Mouse (Mus musculus): ENCODE results near the gene Mcpt2. TPM values are rescaled to one million over a fixed set of nuclear protein-coding genes. Genes with fewer than 3 reads are reported as not detected.

The Mcpt2 gene
- polyA plus RNA-seq, 1 experiment from 2014 or later, result not detected

DNA sequence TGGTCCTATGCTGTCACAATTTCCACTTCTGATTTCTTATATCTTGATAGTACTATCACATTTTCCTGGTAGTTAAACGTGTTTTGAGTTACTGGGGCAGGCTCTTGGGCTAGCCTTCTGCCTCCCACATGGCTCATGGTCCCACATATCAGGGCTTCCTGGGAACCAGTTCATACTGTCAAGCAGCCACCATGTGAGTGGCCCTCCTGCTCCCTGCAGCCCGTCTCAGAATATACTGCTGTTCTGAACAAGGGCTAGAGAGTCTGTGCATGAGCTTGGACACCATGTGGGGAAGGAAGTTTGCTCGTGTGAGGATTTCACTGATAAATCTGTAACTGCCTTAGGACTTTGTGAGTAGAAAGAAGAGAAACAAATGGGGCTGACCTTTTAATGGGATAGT, 44.9 kb downstream of the Mcpt2 start:
- Histone ChIP-seq H3K9me3 (no peaks in the 10 kb centered on the region), H3K4me1 (replicated peaks) (no peaks in the 10 kb centered on the region), H3K27me3 (no peaks in the 10 kb centered on the region), H3K4me2 (no peak overlapping the region), H3K36me3 (no peaks in the 10 kb centered on the region), H3K27ac (replicated peaks) (no peak overlapping the region), H3K4me3 (no peak overlapping the region), H3K9ac (no peak overlapping the region)
- whole genome bisulfite sequencing, result 80% methylated on average over 3 of the region's 3 CpGs
- no peak for ATAC-seq (ENCODE audit: low FRiP score, low read depth)

- WGBS, result 81% methylated on average over 2 of the region's 2 CpGs
- Histone ChIP-seq H3K36me3 (no peaks in the 10 kb centered on the region), H3K4me1 (replicated peaks) (no peaks in the 10 kb centered on the region), H3K27ac (replicated peaks) (no peak overlapping the region), H3K9me3 (no peaks in the 10 kb centered on the region), H3K9ac (no peak overlapping the region), H3K4me2 (no peak overlapping the region), H3K27me3 (no peaks in the 10 kb centered on the region), H3K4me3 (no peak overlapping the region)
- no peak for ATAC-seq (ENCODE audit: low FRiP score, low read depth)
Observed at GRCm38 (mm10) chr14:56093353-56093752, 51.5 kb downstream of the Mcpt2 start.

Small RNA genes lying within 50 kb of the gene (microRNA-seq; reads per million reads assigned to microRNA genes)
- not detected for gene Mir6949

Other genes with a start within 250 kb of the Mcpt2 start
- 10.3 and 10.9 TPM in 2 replicates for gene Nfatc4, start 218.9 kb upstream of the Mcpt2 start, polyA plus RNA-seq (2015; fragmentation: Nextera tagmentation; extraction: Ambion mirVana)
- 11.2 and 11.8 TPM in 2 replicates for gene Nynrin, start 188.0 kb upstream of the Mcpt2 start, polyA plus RNA-seq (2015; fragmentation: Nextera tagmentation; extraction: Ambion mirVana)
- 0.51 and 0.52 TPM in 2 replicates for gene Cbln3, start 157.6 kb upstream of the Mcpt2 start, polyA plus RNA-seq (2015; fragmentation: Nextera tagmentation; extraction: Ambion mirVana)
- 10.7 and 10.9 TPM in 2 replicates for gene Khnyn, start 157.1 kb upstream of the Mcpt2 start, polyA plus RNA-seq (2015; fragmentation: Nextera tagmentation; extraction: Ambion mirVana)
- gene Sdr39u1, start 141.7 kb upstream of the Mcpt2 start, polyA plus RNA-seq (2015; fragmentation: Nextera tagmentation; extraction: Ambion mirVana), result 148 and 159 TPM in 2 replicates
- gene Cma1, start 97.4 kb upstream of the Mcpt2 start, polyA plus RNA-seq (2015; fragmentation: Nextera tagmentation; extraction: Ambion mirVana), result 0.18 and 0.55 TPM in 2 replicates
- not detected in 2 replicates for gene Cma2, start 91.1 kb upstream of the Mcpt2 start, polyA plus RNA-seq (2015; fragmentation: Nextera tagmentation; extraction: Ambion mirVana)
- not detected in 2 replicates for gene Mcpt1, start 24.1 kb upstream of the Mcpt2 start, polyA plus RNA-seq (2015; fragmentation: Nextera tagmentation; extraction: Ambion mirVana)
- gene Mcpt9, start 11.5 kb upstream of the Mcpt2 start, polyA plus RNA-seq (2015; fragmentation: Nextera tagmentation; extraction: Ambion mirVana), result not detected in 2 replicates
- not detected in 2 replicates for gene Mcpt4, start 20.3 kb downstream of the Mcpt2 start, polyA plus RNA-seq (2015; fragmentation: Nextera tagmentation; extraction: Ambion mirVana)
- gene Mcpt8, start 43.2 kb downstream of the Mcpt2 start, polyA plus RNA-seq (2015; fragmentation: Nextera tagmentation; extraction: Ambion mirVana), result not detected in 2 replicates
- gene Ctsg, start 60.5 kb downstream of the Mcpt2 start, polyA plus RNA-seq (2015; fragmentation: Nextera tagmentation; extraction: Ambion mirVana), result not detected in 2 replicates
- gene Gzme, start 78.6 kb downstream of the Mcpt2 start, polyA plus RNA-seq (2015; fragmentation: Nextera tagmentation; extraction: Ambion mirVana), result not detected in 2 replicates
- not detected in 2 replicates for gene Gzmd, start 90.6 kb downstream of the Mcpt2 start, polyA plus RNA-seq (2015; fragmentation: Nextera tagmentation; extraction: Ambion mirVana)
- not detected in 2 replicates for gene Gzmg, start 117.5 kb downstream of the Mcpt2 start, polyA plus RNA-seq (2015; fragmentation: Nextera tagmentation; extraction: Ambion mirVana)
- gene Gzmn, start 132.6 kb downstream of the Mcpt2 start, polyA plus RNA-seq (2015; fragmentation: Nextera tagmentation; extraction: Ambion mirVana), result not detected in 2 replicates
- not detected in 2 replicates for gene Gzmf, start 169.4 kb downstream of the Mcpt2 start, polyA plus RNA-seq (2015; fragmentation: Nextera tagmentation; extraction: Ambion mirVana)
- gene Gzmc, start 192.6 kb downstream of the Mcpt2 start, polyA plus RNA-seq (2015; fragmentation: Nextera tagmentation; extraction: Ambion mirVana), result not detected in 2 replicates
- gene Gzmb, start 220.2 kb downstream of the Mcpt2 start, polyA plus RNA-seq (2015; fragmentation: Nextera tagmentation; extraction: Ambion mirVana), result not detected in 2 replicates